Mouse (Mus musculus) liver, embryonic 12.5 days (tissue): ENCODE results near the gene Id3. TPM values are rescaled to one million over a fixed set of nuclear protein-coding genes. Genes with fewer than 3 reads are reported as not detected.

Experiments
- ATAC-seq: fragments of 200-750 bp; cut with Nextera tagmentation; 2 replicates; pipeline ENCODE4 v1.8.0; 2017; ENCODE audit warnings: moderate number of reproducible peaks, mild to moderate bottlenecking, moderate library complexity
- H3K27ac ChIP-seq: fragments of 300-500 bp; sonication (generic); 2 replicates; pipeline ENCODE4 v1.5.1; 2016; ENCODE audit warnings: mild to moderate bottlenecking
- H3K27me3 ChIP-seq: fragments of 300-500 bp; sonication (generic); replicated peaks from 2 replicates; pipeline ENCODE4 v1.6.1; 2016; ENCODE audit warnings: mild to moderate bottlenecking, moderate library complexity
- H3K36me3 ChIP-seq: fragments of 300-500 bp; sonication (generic); 2 replicates; pipeline ENCODE4 v1.6.1; 2016; ENCODE audit warnings: mild to moderate bottlenecking, moderate library complexity
- H3K4me1 ChIP-seq: fragments of 300-500 bp; sonication (generic); 2 replicates; pipeline ENCODE4 v1.6.1; 2016
- H3K4me2 ChIP-seq: fragments of 300-500 bp; sonication (generic); 2 replicates; pipeline ENCODE4 v1.6.1; 2016; ENCODE audit warnings: mild to moderate bottlenecking, moderate library complexity
- H3K4me3 ChIP-seq: fragments of 300-500 bp; sonication (generic); 2 replicates; pipeline ENCODE4 v1.5.1; 2016; ENCODE audit warnings: mild to moderate bottlenecking, moderate library complexity
- H3K9ac ChIP-seq: fragments of 300-500 bp; sonication (generic); 2 replicates; pipeline ENCODE4 v1.6.1; 2016; ENCODE audit warnings: mild to moderate bottlenecking, moderate library complexity
- H3K9me3 ChIP-seq: fragments of 300-500 bp; sonication (generic); replicated peaks from 2 replicates; pipeline ENCODE4 v1.6.1; 2016; ENCODE audit warnings: mild to moderate bottlenecking, moderate library complexity
- WGBS: fragments of 180-500 bp; shearing (Covaris S2); methylation state at CpG from one replicate; pipeline ENCODE4 v1.1.7; 2016; ENCODE audit not compliant: insufficient replicate concordance; 5-methylcytosine and 5-hydroxymethylcytosine counted together
- polyA plus RNA-seq: library from polyadenylated mRNA; unstranded; fragments of >200 nt; fragmentation: Nextera tagmentation; extraction: Ambion mirVana; gene quantifications from 2 replicates; pipeline ENCODE4 v1.2.1, GENCODE M21; 2016

Id3 gene
- polyA plus RNA-seq, 1 experiment from 2014 or later = 80.9 TPM

GRCm38 (mm10) chr4:136174216-136175193, 31.2 kb downstream of the Id3 start:
- Histone ChIP-seq H3K4me2 (peak overlapping the region; percentile 91), H3K4me1 (peaks cover 80% of the 10 kb centered on the region), H3K27me3 (no peaks in the 10 kb centered on the region; the same call in 1 of the 2 replicates), H3K4me3 (peak overlapping the region; percentile 84), H3K36me3 (peaks cover 53% of the 10 kb centered on the region), H3K9me3 (no peaks in the 10 kb centered on the region), H3K9ac (peak overlapping the region; percentile 100), H3K27ac (peak overlapping the region; percentile 99)
- WGBS = 44% methylated on average over 13 of the region's 13 CpGs
- ATAC-seq = peak; percentile 82

GRCm38 (mm10) chr4:136176022-136176552, 32.8 kb downstream of the Id3 start:
- 70% methylated on average over 10 of the region's 10 CpGs for WGBS
- peaks cover 69% of the 10 kb centered on the region for H3K36me3 ChIP-seq

GRCm38 (mm10) chr4:136177244-136177611, 33.9 kb downstream of the Id3 start:
- H3K27me3 ChIP-seq = no peaks in the 10 kb centered on the region
- ATAC-seq = no peak
- H3K27ac ChIP-seq = peak overlapping the region; percentile 99
- peak overlapping the region; percentile 84 for H3K4me3 ChIP-seq
- H3K36me3 ChIP-seq = peaks cover 80% of the 10 kb centered on the region
- peak overlapping the region; percentile 91 for H3K4me2 ChIP-seq
- peaks cover 89% of the 10 kb centered on the region for H3K4me1 ChIP-seq
- H3K9me3 ChIP-seq = no peaks in the 10 kb centered on the region
- H3K9ac ChIP-seq = peak overlapping the region; percentile 100
- 16% methylated on average over 8 of the region's 8 CpGs for WGBS

More at GRCm38 (mm10) chr4:136176022-136176552, 32.8 kb downstream of the Id3 start:
- peak overlapping the region; percentile 99 for H3K27ac ChIP-seq
- H3K9ac ChIP-seq = peak overlapping the region; percentile 100
- peaks cover 86% of the 10 kb centered on the region for H3K4me1 ChIP-seq
- H3K4me2 ChIP-seq = peak overlapping the region; percentile 91
- peak overlapping the region; percentile 84 for H3K4me3 ChIP-seq
- H3K9me3 ChIP-seq = no peaks in the 10 kb centered on the region
- no peaks in the 10 kb centered on the region for H3K27me3 ChIP-seq
- no peak for ATAC-seq

- peak overlapping the region; percentile 91 for H3K4me2 ChIP-seq
- H3K27ac ChIP-seq = peak overlapping the region; percentile 99
- H3K4me3 ChIP-seq = peak overlapping the region; percentile 84
- WGBS = 6% methylated on average over 11 of the region's 11 CpGs
- peaks cover 91% of the 10 kb centered on the region for H3K4me1 ChIP-seq
- H3K9ac ChIP-seq = peak overlapping the region; percentile 100
- H3K27me3 ChIP-seq = no peaks in the 10 kb centered on the region
- no peaks in the 10 kb centered on the region for H3K9me3 ChIP-seq
- ATAC-seq = peak; percentile 88
- peaks cover 86% of the 10 kb centered on the region for H3K36me3 ChIP-seq
Observed at GRCm38 (mm10) chr4:136177612-136178474, 34.5 kb downstream of the Id3 start.

- peaks cover 93% of the 10 kb centered on the region for H3K36me3 ChIP-seq
- H3K27me3 ChIP-seq = no peaks in the 10 kb centered on the region
- peaks cover 92% of the 10 kb centered on the region for H3K4me1 ChIP-seq
- peak overlapping the region; percentile 91 for H3K4me2 ChIP-seq
- H3K4me3 ChIP-seq = peak overlapping the region; percentile 84
- WGBS = 24% methylated on average over 12 of the region's 12 CpGs
- no peaks in the 10 kb centered on the region for H3K9me3 ChIP-seq
- H3K9ac ChIP-seq = peak overlapping the region; percentile 100
- H3K27ac ChIP-seq = peak overlapping the region; percentile 99
- ATAC-seq = no peak
Observed at GRCm38 (mm10) chr4:136178475-136178921, 35.2 kb downstream of the Id3 start.

- Histone ChIP-seq H3K36me3 (peaks cover 94% of the 10 kb centered on the region), H3K4me2 (peak overlapping the region; percentile 91), H3K4me1 (peaks cover 88% of the 10 kb centered on the region), H3K9me3 (no peaks in the 10 kb centered on the region), H3K27ac (peak overlapping the region; percentile 99), H3K4me3 (peak overlapping the region; percentile 84), H3K27me3 (no peaks in the 10 kb centered on the region), H3K9ac (peak overlapping the region; percentile 100)
- WGBS = 60% methylated on average over 7 of the region's 7 CpGs
- ATAC-seq = no peak
Observed at GRCm38 (mm10) chr4:136179456-136179855, 36.2 kb downstream of the Id3 start.

- Histone ChIP-seq H3K4me2 (peak overlapping the region; percentile 91), H3K36me3 (peaks cover 96% of the 10 kb centered on the region), H3K27me3 (no peaks in the 10 kb centered on the region), H3K9ac (peak overlapping the region; percentile 100), H3K4me1 (peaks cover 87% of the 10 kb centered on the region), H3K9me3 (no peaks in the 10 kb centered on the region), H3K27ac (peak overlapping the region; percentile 99), H3K4me3 (peak overlapping the region; percentile 84)
- peak; percentile 50 for ATAC-seq
- 6% methylated on average over 15 of the region's 15 CpGs for WGBS
Observed at GRCm38 (mm10) chr4:136179998-136180397, 36.7 kb downstream of the Id3 start.

GRCm38 (mm10) chr4:136180408-136181330, 37.4 kb downstream of the Id3 start:
- peak; percentile 61 for ATAC-seq
- peak overlapping the region; percentile 99 for H3K27ac ChIP-seq
- no peaks in the 10 kb centered on the region for H3K9me3 ChIP-seq
- H3K4me1 ChIP-seq = peaks cover 87% of the 10 kb centered on the region
- 30% methylated on average over 23 of the region's 23 CpGs for WGBS
- peaks cover 96% of the 10 kb centered on the region for H3K36me3 ChIP-seq
- H3K4me2 ChIP-seq = peak overlapping the region; percentile 91
- H3K4me3 ChIP-seq = peak overlapping the region; percentile 84
- H3K27me3 ChIP-seq = no peaks in the 10 kb centered on the region
- H3K9ac ChIP-seq = peak overlapping the region; percentile 100

- Histone ChIP-seq H3K9ac (peak overlapping the region; percentile 100; the same call in 1 of the 2 replicates), H3K36me3 (peaks cover 96% of the 10 kb centered on the region), H3K4me1 (peaks cover 87% of the 10 kb centered on the region), H3K9me3 (no peaks in the 10 kb centered on the region), H3K4me2 (peak overlapping the region; percentile 91), H3K27me3 (no peaks in the 10 kb centered on the region), H3K4me3 (peak overlapping the region; percentile 84; the same call in 1 of the 2 replicates), H3K27ac (peak overlapping the region; percentile 99)
- ATAC-seq = no peak
- 40% methylated on average over 12 of the region's 12 CpGs for WGBS
Observed at GRCm38 (mm10) chr4:136181367-136181766, 38.1 kb downstream of the Id3 start.

- H3K36me3 ChIP-seq = peaks cover 100% of the 10 kb centered on the region
- no peaks in the 10 kb centered on the region for H3K9me3 ChIP-seq
- no peaks in the 10 kb centered on the region for H3K27me3 ChIP-seq
- 28% methylated on average over 9 of the region's 9 CpGs for WGBS
- H3K4me3 ChIP-seq = no peak overlapping the region
- H3K4me2 ChIP-seq = no peak overlapping the region; the same call in 1 of the 2 replicates
- H3K9ac ChIP-seq = no peak overlapping the region
- peaks cover 87% of the 10 kb centered on the region for H3K4me1 ChIP-seq
- H3K27ac ChIP-seq = peak overlapping the region; percentile 93
- ATAC-seq = no peak
Observed at GRCm38 (mm10) chr4:136185375-136185774, 42.1 kb downstream of the Id3 start.
